Mouse (Mus musculus): ENCODE data around the gene Rab26. TPM values are rescaled to one million over a fixed set of nuclear protein-coding genes. Genes with fewer than 3 reads are reported as not detected.

The Rab26 gene
- total and polyA plus RNA-seq, 2 experiments from 2014 or later, result 4.4 to 15.5 TPM

DNA sequence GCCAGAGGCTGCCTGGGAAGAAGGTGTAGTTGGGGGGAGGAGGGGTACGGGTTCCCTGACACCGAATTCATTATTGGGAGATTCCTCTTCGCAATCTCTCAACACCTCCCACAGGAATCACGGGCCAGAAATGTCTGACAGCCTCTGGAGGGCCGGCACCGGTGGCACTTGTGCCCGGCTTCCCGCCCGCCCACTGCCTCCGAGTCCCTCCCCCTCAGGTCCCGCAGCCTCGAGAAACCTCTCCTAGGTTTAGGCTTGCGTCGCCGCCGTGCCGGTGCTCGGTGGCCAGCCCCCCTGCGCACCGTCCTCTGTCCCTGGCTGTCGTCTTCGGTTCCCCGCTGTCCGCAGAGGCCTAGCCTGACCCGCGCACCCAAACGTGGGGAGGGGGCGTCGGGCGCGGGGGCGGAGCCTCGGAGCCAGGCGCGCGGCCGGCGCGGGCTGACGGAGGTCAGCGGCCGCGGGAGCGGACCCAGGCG, 45.8 kb downstream of the Rab26 start, which contains the start of gene Caskin1:
Gene Caskin1 (plus strand): TSS at position 416 of the 476 bp plus-strand sequence.
- WGBS, result under 1% methylated on average over 38 of the region's 45 CpGs
- Histone ChIP-seq H3K4me3 (ENCODE audit: low read depth, low read length) (peak within 1 kb of the TSS; percentile 93), H3K27ac (ENCODE audit: low read depth, low read length) (peak within 1 kb of the TSS; percentile 98), H3K9me3 (ENCODE audit: low read length) (no peaks in the 10 kb centered on the region), H3K9ac (replicated peaks; ENCODE audit: low read length, poor library complexity, severe bottlenecking) (peak within 1 kb of the TSS; percentile 99), H3K36me3 (ENCODE audit: insufficient read depth, low read length) (no peaks in the 10 kb centered on the region), H3K4me2 (ENCODE audit: low read depth, low read length, poor library complexity, severe bottlenecking) (peak within 1 kb of the TSS; percentile 84), H3K27me3 (ENCODE audit: insufficient read depth, low read length) (no peaks in the 10 kb centered on the region), H3K4me1 (ENCODE audit: insufficient read depth, low read length) (peaks cover 17% of the 10 kb centered on the region)
- no peak for TF ChIP-seq CTCF (IDR thresholded peaks at IDR 0.05)
- DNase-seq (ENCODE audit: low spot score), result peak; percentile 67
- peak; percentile 69 for ATAC-seq (ENCODE audit: low FRiP score)

DNA sequence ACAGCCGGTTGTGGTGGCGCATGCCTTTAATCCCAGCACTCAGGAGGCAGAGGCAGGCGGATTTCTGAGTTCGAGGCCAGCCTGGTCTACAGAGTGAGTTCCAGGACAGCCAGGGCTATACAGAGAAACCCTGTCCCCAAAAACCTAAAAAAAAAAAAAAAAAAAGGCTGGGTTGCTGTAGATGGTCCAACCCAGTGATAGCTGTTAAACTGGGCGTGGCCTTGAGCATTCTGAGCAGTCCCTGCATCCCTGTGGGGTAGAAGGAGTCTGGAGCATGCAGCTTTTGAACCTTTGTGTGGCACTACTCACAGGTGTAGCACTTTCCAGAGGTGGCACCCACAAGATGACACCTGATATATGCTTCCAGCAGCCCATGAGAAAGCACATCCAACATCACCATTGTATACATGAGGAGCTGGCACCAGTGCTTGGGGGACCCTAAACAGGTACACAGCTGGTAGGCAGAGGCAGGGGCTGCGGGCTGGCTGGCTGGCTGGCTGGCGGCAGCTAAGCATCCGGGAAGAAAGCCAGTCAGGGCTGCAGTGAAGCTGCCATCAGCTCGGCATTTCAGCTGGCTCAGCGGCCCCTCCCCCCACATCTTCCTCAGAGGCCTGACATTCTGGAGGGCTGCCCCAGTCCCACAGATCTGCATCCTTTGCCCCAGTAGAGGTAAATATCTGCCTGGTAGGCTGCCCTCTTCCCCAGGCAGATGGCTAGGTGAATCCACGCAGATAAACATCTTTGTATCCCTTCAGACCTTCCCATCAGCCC, 48.7 kb downstream of the Rab26 start:
- Histone ChIP-seq H3K36me3 (ENCODE audit: insufficient read depth, low read length) (no peaks in the 10 kb centered on the region), H3K4me3 (ENCODE audit: low read depth, low read length) (no peak overlapping the region), H3K9ac (replicated peaks; ENCODE audit: low read length, poor library complexity, severe bottlenecking) (no peak overlapping the region; the same call in 1 of the 2 replicates), H3K9me3 (ENCODE audit: low read length) (no peaks in the 10 kb centered on the region), H3K27me3 (ENCODE audit: insufficient read depth, low read length) (no peaks in the 10 kb centered on the region), H3K4me2 (ENCODE audit: low read depth, low read length, poor library complexity, severe bottlenecking) (no peak overlapping the region), H3K4me1 (ENCODE audit: insufficient read depth, low read length) (peaks cover 12% of the 10 kb centered on the region; the same call in 1 of the 2 replicates), H3K27ac (ENCODE audit: low read depth, low read length) (no peak overlapping the region)
- 40% methylated on average over 11 of the region's 11 CpGs for WGBS
- no peak for ATAC-seq (ENCODE audit: low FRiP score)
- peak; percentile 62 for DNase-seq (ENCODE audit: low spot score)
- no peak for TF ChIP-seq CTCF (IDR thresholded peaks at IDR 0.05)

DNA sequence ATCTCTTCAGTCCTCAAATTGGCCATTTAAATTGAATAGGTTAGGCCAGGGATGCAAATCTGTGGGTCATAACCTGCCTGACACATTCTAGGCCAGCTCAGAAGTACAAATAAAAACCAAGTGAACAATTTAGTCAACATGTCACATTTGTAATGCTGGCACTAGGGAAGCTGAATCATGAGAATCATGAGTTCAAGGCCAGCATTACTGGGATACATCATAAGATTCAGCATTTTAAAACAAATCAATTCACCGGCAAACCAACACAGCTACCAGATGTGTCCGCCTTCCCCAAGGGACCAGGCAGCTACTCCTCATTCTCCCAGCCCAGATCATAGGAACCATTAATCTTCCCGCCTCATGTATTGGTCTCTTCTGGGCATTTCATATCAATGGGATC, 50.5 kb downstream of the Rab26 start:
- H3K4me2 ChIP-seq (ENCODE audit: low read depth, low read length, poor library complexity, severe bottlenecking), result no peak overlapping the region
- H3K27ac ChIP-seq (ENCODE audit: low read depth, low read length), result no peak overlapping the region
- no peak overlapping the region for H3K9ac ChIP-seq (replicated peaks; ENCODE audit: low read length, poor library complexity, severe bottlenecking)
- WGBS, result 73% methylated on average over 3 of the region's 3 CpGs
- H3K36me3 ChIP-seq (ENCODE audit: insufficient read depth, low read length), result no peaks in the 10 kb centered on the region
- 0 out of 2 replicates have a peak, but pooled peaks cover 6% of the 10 kb centered on the region for H3K4me1 ChIP-seq (ENCODE audit: insufficient read depth, low read length)
- no peak for DNase-seq (ENCODE audit: low spot score)
- ATAC-seq (ENCODE audit: low FRiP score), result no peak
- TF ChIP-seq CTCF (IDR thresholded peaks at IDR 0.05), result no peak
- H3K27me3 ChIP-seq (ENCODE audit: insufficient read depth, low read length), result no peaks in the 10 kb centered on the region
- no peak overlapping the region for H3K4me3 ChIP-seq (ENCODE audit: low read depth, low read length)
- no peaks in the 10 kb centered on the region for H3K9me3 ChIP-seq (ENCODE audit: low read length)

DNA sequence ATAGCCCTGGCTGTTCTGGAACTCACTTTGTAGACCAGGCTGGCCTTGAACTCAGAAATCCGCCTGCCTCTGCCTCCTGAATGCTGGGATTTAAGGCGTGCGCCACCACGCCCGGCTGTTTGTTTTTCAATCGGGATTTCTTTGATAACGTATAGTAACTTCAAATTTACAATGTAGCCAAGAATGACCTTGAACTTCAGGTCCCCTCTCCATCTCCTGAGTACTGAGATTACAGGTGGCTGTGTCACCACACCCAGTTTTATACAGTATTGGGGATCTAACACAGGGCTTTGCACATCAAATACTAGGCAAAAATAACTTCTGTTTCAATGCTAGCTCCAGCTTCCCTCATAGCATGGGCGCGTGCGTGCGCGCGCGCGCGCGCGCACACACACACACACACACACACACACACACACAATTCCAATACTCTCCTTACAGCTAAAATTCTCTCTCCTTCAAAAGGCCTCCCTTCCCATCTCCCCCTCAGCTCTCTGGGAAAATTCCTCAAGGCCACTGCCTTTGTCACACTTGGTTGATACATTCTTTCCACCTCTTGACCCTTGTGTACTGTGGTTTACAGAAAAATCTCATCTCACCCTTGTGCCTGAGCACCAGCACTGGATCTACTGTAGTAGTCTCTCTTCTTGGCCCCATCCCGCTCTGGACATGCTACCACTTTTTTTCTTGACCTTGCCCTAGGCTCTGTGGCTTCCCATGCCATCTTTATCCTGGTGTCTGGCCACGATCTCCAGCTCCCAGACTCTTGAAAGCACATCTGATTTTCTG, 52.8 kb downstream of the Rab26 start:
- WGBS, result 95% methylated on average over 20 of the region's 20 CpGs
- TF ChIP-seq CTCF (IDR thresholded peaks at IDR 0.05), result no peak
- no peaks in the 10 kb centered on the region for H3K9me3 ChIP-seq (ENCODE audit: low read length)
- no peaks in the 10 kb centered on the region for H3K27me3 ChIP-seq (ENCODE audit: insufficient read depth, low read length)
- no peak overlapping the region for H3K4me3 ChIP-seq (ENCODE audit: low read depth, low read length)
- H3K27ac ChIP-seq (ENCODE audit: low read depth, low read length), result no peak overlapping the region
- DNase-seq (ENCODE audit: low spot score) (no peak), ATAC-seq (ENCODE audit: low FRiP score) (no peak)
- no peak overlapping the region for H3K9ac ChIP-seq (replicated peaks; ENCODE audit: low read length, poor library complexity, severe bottlenecking)
- H3K4me2 ChIP-seq (ENCODE audit: low read depth, low read length, poor library complexity, severe bottlenecking), result no peak overlapping the region
- H3K36me3 ChIP-seq (ENCODE audit: insufficient read depth, low read length), result peaks cover 12% of the 10 kb centered on the region
- H3K4me1 ChIP-seq (ENCODE audit: insufficient read depth, low read length), result peaks cover 6% of the 10 kb centered on the region; the same call in 1 of the 2 replicates

DNA sequence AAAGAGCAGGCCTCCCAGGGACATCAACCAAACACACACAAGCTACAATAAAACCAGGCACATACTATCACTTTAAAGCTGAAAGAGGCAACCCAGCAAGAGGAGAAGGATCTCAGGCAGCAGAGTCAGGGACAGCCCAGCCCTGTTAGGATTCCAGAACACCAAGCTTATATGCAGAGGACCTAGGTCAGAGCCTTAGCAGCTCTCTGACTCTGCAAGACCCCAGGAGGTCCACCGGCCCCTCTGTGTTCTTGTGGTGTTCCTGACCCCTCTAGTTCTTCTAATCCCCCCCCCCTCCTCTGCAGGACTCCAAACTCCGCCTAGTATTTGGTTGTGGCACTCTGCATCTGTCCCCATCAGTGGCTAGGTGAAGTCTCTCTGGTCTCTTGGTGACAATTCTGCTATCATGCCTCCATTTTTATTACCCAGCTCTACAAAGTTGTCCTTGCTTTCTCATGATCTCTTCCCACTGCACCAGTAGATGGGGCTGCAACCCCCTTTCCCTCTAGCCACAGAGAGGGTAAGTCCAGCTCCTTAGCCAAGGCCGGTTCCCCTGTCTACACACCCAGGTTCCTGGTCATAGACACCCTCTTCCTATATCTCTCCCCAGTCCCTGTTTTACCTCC, 53.7 kb downstream of the Rab26 start:
- Histone ChIP-seq H3K27me3 (ENCODE audit: insufficient read depth, low read length) (no peaks in the 10 kb centered on the region), H3K36me3 (ENCODE audit: insufficient read depth, low read length) (peaks cover 21% of the 10 kb centered on the region), H3K9me3 (ENCODE audit: low read length) (no peaks in the 10 kb centered on the region), H3K9ac (replicated peaks; ENCODE audit: low read length, poor library complexity, severe bottlenecking) (no peak overlapping the region), H3K4me2 (ENCODE audit: low read depth, low read length, poor library complexity, severe bottlenecking) (no peak overlapping the region), H3K27ac (ENCODE audit: low read depth, low read length) (no peak overlapping the region), H3K4me3 (ENCODE audit: low read depth, low read length) (no peak overlapping the region), H3K4me1 (ENCODE audit: insufficient read depth, low read length) (peaks cover 5% of the 10 kb centered on the region; the same call in 1 of the 2 replicates)
- no peak for DNase-seq (ENCODE audit: low spot score)
- peak; percentile 56 for TF ChIP-seq CTCF (IDR thresholded peaks at IDR 0.05)
- ATAC-seq (ENCODE audit: low FRiP score), result no peak
- WGBS, result 36% methylated on average over 3 of the region's 3 CpGs

Measured in midbrain, postnatal 0 days (tissue).